Comparison of ENCODE assay signal across 11 mouse cellular contexts in the genomic region with DNA sequence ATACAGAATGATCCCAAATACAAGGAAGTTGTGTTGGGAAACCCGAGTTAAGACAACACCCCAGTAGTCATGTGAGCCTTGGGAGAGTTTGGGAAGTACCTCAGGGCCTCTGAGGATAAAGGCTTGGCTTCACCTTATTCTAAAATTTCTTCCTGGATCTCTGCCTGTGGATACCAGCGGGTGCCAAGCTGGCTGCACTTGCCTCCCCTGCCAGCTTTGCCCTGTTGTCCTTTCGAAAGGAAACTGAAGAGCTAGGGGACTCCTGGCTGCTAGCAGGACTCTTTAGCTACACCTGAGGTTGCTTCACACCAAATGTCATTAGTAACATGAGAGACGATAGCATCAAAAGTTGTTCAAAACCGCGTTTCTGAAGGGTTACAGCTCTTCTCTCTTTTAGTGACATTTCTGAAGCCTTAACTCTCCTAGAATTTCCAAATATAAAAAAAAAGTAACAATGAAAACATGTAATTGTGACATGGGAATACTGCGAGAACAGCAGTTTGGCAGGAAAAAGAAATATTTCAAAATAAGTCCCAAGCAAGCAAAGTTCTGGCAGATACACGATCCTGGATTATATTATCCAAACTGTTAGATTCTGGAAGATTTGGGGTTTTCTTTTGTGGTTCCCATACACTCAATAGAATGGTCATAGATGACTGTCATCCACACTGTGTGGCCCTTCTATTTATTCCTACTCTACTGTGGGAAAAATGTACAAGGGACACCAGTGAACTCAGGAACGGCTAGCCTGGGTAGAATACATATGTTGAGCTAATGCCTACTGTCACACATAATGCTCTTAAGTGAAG.
DNase-seq lines count a peak whose midpoint lies in the region; ATAC-seq and TF ChIP-seq lines count a peak whose summit lies in the region.
"Had no signal": no experiment of that assay in that cellular context is flagged by ENCODE, and none has a peak within 500 bp of the region (broad histone marks: within the 10 kb centered on the region; RNA-seq: fewer than 3 reads in every experiment).

No protein-coding gene starts in this region.

- no peak for ATAC-seq in intestine, embryonic 16.5 days
- no peak for ATAC-seq in midbrain, embryonic 11.5 days (ENCODE audit: low FRiP score)
- no peak for ATAC-seq in megakaryocyte-erythroid progenitor cell, adult 5-6 weeks (replicated peaks; ENCODE audit: low FRiP score, low TSS enrichment, poor library complexity, severe bottlenecking)

- no peak overlapping the region for H3K4me3 ChIP-seq in kidney, adult 2 months (ENCODE audit: insufficient read depth, low read depth, low read length)
- H3K4me3 ChIP-seq in intestine, embryonic 16.5 days (ENCODE audit: low read length) = no peak overlapping the region
- no peak overlapping the region for H3K4me3 ChIP-seq in midbrain, embryonic 11.5 days (ENCODE audit: low read depth, low read length)
- H3K4me3 ChIP-seq: liver, embryonic 15.5 days had no signal

- H3K36me3 ChIP-seq in kidney, adult 2 months (ENCODE audit: control insufficient read depth, insufficient read depth, low read length) = no peaks in the 10 kb centered on the region
- no peaks in the 10 kb centered on the region for H3K36me3 ChIP-seq in intestine, embryonic 16.5 days (ENCODE audit: control insufficient read depth, insufficient read depth, low read length)
- H3K36me3 ChIP-seq in midbrain, embryonic 11.5 days (ENCODE audit: control insufficient read depth, insufficient read depth, low read length) = no peaks in the 10 kb centered on the region

- TF ChIP-seq CTCF in kidney, adult 2 months (conservative IDR thresholded peaks at IDR 0.05; ENCODE audit: insufficient read depth, insufficient read length, low read depth, low read length) = no peak

- no peaks in the 10 kb centered on the region for H3K9me3 ChIP-seq in intestine, embryonic 16.5 days (ENCODE audit: control insufficient read depth, low read length)
- H3K9me3 ChIP-seq in midbrain, embryonic 11.5 days (ENCODE audit: control insufficient read depth, low read length) = no peaks in the 10 kb centered on the region
- H3K9me3 ChIP-seq: liver, embryonic 15.5 days had no signal

- TF ChIP-seq POLR2A in kidney, adult 2 months (IDR thresholded peaks at IDR 0.05; ENCODE audit: low read depth, low read length) = no peak

- peak overlapping the region; percentile 60 for H3K27ac ChIP-seq in kidney, adult 2 months (ENCODE audit: insufficient read depth, low read depth, low read length)
- H3K27ac ChIP-seq in intestine, embryonic 16.5 days (ENCODE audit: low read length) = peak overlapping the region; percentile 77
- no peak overlapping the region for H3K27ac ChIP-seq in midbrain, embryonic 11.5 days (ENCODE audit: low read depth, low read length)
- H3K27ac ChIP-seq: liver, embryonic 15.5 days had no signal

- WGBS in kidney, adult 2 months = 70% methylated on average over 9 of the region's 9 CpGs
- WGBS in intestine, embryonic 16.5 days = 76% methylated on average over 9 of the region's 9 CpGs
- WGBS in midbrain, embryonic 11.5 days = 80% methylated on average over 9 of the region's 9 CpGs

- H3K27me3 ChIP-seq in kidney, adult 2 months (replicated peaks; ENCODE audit: control insufficient read depth, insufficient read depth, low read length) = no peaks in the 10 kb centered on the region
- H3K27me3 ChIP-seq in intestine, embryonic 16.5 days (replicated peaks; ENCODE audit: control insufficient read depth, insufficient read depth, low read length) = no peaks in the 10 kb centered on the region
- no peaks in the 10 kb centered on the region for H3K27me3 ChIP-seq in midbrain, embryonic 11.5 days (ENCODE audit: control insufficient read depth, insufficient read depth, low read length)
- H3K27me3 ChIP-seq: CH12.LX; liver, embryonic 15.5 days had no signal

- H3K9ac ChIP-seq in intestine, embryonic 16.5 days (ENCODE audit: low read depth, low read length) = no peak overlapping the region
- H3K9ac ChIP-seq in midbrain, embryonic 11.5 days (ENCODE audit: low read length) = no peak overlapping the region
- H3K9ac ChIP-seq: liver, embryonic 15.5 days had no signal

- no peaks in the 10 kb centered on the region for H3K4me1 ChIP-seq in kidney, adult 2 months (ENCODE audit: control insufficient read depth, insufficient read depth, low read length)
- H3K4me1 ChIP-seq in intestine, embryonic 16.5 days (ENCODE audit: control insufficient read depth, insufficient read depth, low read length) = no peaks in the 10 kb centered on the region
- no peaks in the 10 kb centered on the region for H3K4me1 ChIP-seq in midbrain, embryonic 11.5 days (ENCODE audit: control insufficient read depth, insufficient read depth, low read length)
- H3K4me1 ChIP-seq: liver, embryonic 15.5 days had no signal

- H3K4me2 ChIP-seq in intestine, embryonic 16.5 days (ENCODE audit: low read depth, low read length) = no peak overlapping the region
- no peak overlapping the region for H3K4me2 ChIP-seq in midbrain, embryonic 11.5 days
- H3K4me2 ChIP-seq: liver, embryonic 15.5 days had no signal

- peak; percentile 22 for DNase-seq in kidney, adult 2 months
- no peak for DNase-seq in kidney, adult 9 months
- DNase-seq in adrenal gland, adult 8-10 months = peak; percentile 9
- peak; percentile 39 for DNase-seq in fibroblast of lung, adult 2 months (ENCODE audit: low read depth)
- DNase-seq in midbrain, embryonic 11.5 days (ENCODE audit: low spot score, missing footprints) = no peak
- DNase-seq in right cerebral cortex, postnatal 4 days = no peak
- DNase-seq: thymus, adult 2 months had no signal

Comparison
In these comparisons a context has a peak if more than half of its experiments do, and no peak if none do; other contexts are left out.
1. DNase-seq: peak in kidney, adult 2 months (single experiment), adrenal gland, adult 8-10 months (single experiment) and fibroblast of lung, adult 2 months (single experiment); none in kidney, adult 9 months (single experiment), midbrain, embryonic 11.5 days (single experiment) and right cerebral cortex, postnatal 4 days (single experiment).